Mouse (Mus musculus): Measurements from ENCODE around the gene Mgst1.

Gene Mgst1

DNA sequence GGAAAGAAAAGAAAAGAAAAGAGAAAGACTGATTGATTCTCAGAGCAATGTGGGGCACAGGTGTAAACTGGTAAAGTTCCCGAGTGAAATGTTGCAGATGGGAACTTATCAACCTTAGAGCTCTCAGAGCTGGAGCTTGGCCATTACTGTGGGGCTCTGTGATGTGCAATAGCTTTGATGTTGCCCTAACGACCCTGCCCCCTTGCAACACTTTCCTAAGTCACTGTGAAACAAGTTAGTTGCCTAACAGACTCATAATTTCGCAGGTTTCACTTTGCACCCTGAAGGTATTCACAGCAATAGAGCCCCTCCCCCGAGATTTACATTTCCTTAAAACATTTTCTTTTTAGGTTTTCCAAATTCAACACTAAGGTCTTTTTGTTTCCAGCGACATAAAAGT lies at the start of gene Mgst1:
Mgst1 (plus strand) TSS at position 387 of the 400 bp plus-strand sequence.
- DNase-seq (ENCODE audit: low read depth, low spot score): no peak

DNA sequence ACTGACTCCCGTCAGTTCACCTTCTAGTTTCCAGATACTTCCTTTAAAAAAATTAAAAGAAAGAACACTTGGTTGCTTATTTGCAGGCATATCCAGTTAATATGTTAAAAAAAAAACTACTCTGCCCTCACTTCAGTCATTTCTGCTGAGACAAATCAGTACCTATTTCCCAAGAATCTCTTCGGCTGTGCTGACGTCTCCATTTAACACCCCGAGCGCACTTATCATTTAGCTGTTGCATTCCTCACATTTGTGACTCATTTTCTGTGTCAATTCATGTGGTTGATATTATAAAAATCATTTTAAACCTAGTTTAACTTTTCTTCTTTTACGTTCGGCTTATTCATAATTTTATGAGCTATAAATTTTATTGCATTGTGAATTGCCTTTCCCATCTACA lies 47.7 kb upstream of the Mgst1 start:
- no peak for DNase-seq (ENCODE audit: low read depth, low spot score)

DNA sequence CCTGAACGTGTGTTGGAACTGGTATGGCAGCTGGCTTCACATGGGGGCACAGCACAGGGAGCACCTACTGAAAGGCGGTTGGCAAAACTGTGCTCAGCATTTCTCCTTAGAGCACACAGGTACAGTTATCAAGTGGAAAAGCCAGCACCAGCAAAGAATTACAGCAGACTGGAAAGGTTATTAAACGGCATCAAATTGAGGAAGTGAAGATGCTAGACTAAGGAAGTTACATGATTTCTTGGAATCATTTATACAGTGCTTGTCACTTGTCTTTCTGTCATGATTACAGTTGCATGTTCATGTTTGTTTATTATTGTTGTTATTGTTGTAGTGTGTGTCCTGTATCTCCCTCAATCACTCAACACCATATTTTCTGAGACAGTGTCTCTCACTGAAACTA lies 45.1 kb upstream of the Mgst1 start:
- no peak for DNase-seq (ENCODE audit: low read depth, low spot score)

- no peak for DNase-seq (ENCODE audit: low read depth, low spot score)
These were observed 40.5 kb upstream of the Mgst1 start for GRCm38 (mm10) chr6:138099646-138100045.

DNA sequence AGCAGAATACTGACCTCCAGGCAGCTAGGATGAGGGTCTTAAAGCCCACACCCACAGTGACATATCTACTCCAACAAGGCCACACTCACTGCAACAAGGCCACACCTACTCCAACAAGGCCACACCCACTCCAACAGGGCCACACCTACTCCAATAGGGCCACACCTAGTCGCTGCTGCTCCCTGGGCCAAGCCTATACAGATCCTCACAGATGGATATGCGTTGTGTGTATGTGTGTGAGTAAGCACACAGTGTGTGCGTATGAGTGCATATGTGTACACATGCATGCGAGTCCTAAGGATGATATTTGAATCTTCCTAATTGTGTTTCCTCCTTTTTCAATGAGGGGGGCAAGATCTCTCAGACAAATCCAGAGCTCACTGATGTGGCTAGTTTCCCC lies 38.3 kb upstream of the Mgst1 start:
- DNase-seq (ENCODE audit: low read depth, low spot score): no peak

- no peak for DNase-seq (ENCODE audit: low read depth, low spot score)
These were observed 37.2 kb upstream of the Mgst1 start for GRCm38 (mm10) chr6:138102940-138103339.

DNA sequence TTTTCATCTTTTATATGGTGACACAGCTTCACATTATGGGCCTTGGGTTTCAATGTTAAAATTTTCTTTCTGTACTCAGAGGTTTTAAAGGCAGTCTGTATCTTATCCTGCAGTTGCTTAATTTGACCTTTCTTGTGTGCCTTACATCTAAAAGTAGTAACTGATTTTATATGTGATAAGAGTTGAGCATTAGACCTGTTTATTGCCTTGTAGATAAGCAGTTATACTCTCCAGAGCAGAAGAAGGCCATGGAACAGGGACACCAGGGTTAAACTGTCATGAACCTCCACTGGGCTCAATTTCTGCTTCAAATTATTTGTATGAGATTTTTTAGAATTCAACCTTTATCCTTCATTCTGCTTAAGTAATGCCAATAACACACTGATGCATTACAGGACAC lies 35.6 kb upstream of the Mgst1 start:
- no peak for DNase-seq (ENCODE audit: low read depth, low spot score)

DNA sequence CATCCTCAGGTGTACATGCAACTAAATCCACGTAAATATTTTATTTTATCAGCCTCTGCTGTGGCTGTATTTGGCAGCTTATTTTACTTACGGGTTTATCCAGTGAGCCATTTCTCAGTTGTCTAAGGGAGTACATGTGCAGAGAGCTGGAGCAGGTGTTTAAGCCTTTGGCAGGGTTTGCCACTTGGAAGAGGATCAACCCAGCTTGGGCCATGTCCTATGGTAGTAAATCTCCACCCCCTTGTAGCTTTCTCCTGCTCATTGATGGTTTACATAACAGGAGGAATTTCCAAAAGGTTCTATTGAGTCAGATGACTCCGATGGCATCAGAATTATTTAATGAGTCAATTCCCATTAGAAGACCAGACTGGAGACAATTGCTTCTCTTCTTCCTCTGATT lies 22.6 kb upstream of the Mgst1 start:
- no peak for DNase-seq (ENCODE audit: low read depth, low spot score)

GRCm38 (mm10) chr6:138128392-138129335 lies 11.5 kb upstream of the Mgst1 start:
- DNase-seq (ENCODE audit: low read depth, low spot score): no peak

- no peak for DNase-seq (ENCODE audit: low read depth, low spot score)
These were observed 9.6 kb upstream of the Mgst1 start for GRCm38 (mm10) chr6:138130541-138130940.

GRCm38 (mm10) chr6:138140336-138140735 lies 220 bp downstream of the Mgst1 start:
- DNase-seq (ENCODE audit: low read depth, low spot score): no peak

DNA sequence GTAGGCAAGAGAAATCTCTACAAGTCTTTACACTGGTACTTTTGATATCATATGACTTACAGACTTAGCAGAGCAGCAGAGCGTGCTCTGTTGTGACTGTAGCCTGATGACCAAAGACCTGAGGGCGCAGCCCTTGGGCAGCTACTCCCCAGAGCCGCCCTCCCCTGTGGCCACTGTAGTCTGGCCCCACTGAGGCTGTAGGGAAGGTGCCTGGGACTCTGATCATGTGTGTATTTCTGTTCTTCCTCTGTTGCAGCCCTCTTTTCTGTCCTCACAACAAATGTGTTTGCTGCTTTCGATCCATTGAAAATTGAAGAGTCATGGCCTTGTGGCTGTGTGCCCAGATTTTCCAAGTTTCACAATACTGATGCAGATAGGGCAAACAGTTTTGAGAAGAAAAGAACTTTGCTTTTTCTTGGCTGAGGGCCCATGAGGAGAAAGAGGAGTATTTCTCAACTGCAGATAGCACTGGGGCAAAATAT lies 1.0 kb downstream of the Mgst1 start:
- DNase-seq (ENCODE audit: low read depth, low spot score): no peak

GRCm38 (mm10) chr6:138142604-138143003 lies 2.5 kb downstream of the Mgst1 start:
- no peak for DNase-seq (ENCODE audit: low read depth, low spot score)

DNA sequence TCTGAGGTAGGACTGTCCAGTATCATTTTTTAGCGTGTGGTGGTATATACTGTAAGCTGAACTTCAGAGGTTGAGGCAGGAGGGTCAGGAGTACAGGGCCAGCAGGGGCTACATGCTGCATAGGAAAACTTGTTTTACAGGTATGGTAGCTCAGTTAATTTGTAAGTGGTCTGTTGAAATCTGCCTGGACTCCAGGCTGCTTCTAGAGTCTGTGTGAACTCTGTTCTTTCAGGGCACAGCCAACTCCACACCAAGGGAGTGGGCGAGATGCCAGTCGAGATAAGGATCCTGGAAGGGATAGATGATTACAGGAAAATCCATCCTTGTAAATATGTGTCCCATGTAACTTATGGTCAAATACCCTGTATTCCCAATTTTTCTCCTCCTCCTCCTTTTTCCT lies 3.3 kb downstream of the Mgst1 start:
- no peak for DNase-seq (ENCODE audit: low read depth, low spot score)

DNA sequence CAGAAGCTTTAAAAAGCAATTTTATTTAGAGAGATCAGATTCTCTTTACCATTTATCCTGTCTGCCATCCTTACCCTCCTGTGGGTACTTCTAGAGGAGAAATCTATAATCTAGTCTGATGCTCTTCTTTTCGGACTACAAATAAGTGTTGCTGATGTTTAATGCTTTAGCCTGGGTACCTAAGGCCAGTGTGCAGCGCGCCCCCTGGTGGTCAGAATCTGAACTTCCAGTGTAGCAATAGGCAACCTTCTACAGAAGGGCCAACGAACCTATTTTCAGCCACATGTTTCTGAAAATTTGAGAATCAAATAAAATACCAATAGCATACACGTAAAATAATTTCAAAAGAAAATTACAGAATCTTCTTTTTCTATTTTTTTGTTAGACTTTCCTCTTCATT lies 13.0 kb downstream of the Mgst1 start:
- peak; percentile 14 for DNase-seq (ENCODE audit: low read depth, low spot score)

DNA sequence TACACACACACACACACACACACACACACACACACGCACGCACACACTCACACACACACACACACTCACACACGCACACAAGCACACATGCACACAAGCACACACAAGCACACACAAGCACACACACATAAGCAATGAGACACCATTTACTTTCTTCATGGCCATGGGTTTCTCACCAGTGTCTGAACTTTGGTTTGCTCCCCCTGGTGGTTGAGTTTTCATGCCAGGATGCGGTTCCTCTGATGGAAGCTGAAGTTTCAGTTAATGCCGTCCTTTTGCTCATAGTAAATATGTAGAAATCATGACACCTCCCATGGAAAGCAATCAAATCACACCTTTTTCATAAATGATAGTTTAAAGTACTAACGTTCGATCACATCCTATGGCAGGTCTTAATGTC lies 23.8 kb downstream of the Mgst1 start:
- no peak for DNase-seq (ENCODE audit: low read depth, low spot score)

- DNase-seq (ENCODE audit: low read depth, low spot score): no peak
These were observed 31.5 kb downstream of the Mgst1 start for GRCm38 (mm10) chr6:138171480-138172224.
